Mouse (Mus musculus) urinary bladder, postnatal 14 days (tissue): Measurements from ENCODE around the gene Csnk2a1.

Experiments
- DNase-seq: peaks from one replicate; pipeline ENCODE4 v3.0.0; 2021; ENCODE audit warnings: low spot score

The Csnk2a1 gene

GRCm38 (mm10) chr2:152324842-152325241 lies 98.2 kb downstream of the Csnk2a1 start:
- no peak for DNase-seq

- DNase-seq: no peak
Observed at GRCm38 (mm10) chr2:152326157-152326556, 99.5 kb downstream of the Csnk2a1 start.

GRCm38 (mm10) chr2:152326654-152327053 lies 100.0 kb downstream of the Csnk2a1 start:
- DNase-seq: no peak

GRCm38 (mm10) chr2:152327980-152328379 lies 101.3 kb downstream of the Csnk2a1 start:
- no peak for DNase-seq

GRCm38 (mm10) chr2:152330858-152331423 lies 104.3 kb downstream of the Csnk2a1 start:
- no peak for DNase-seq
